Mouse (Mus musculus): Measurements from ENCODE around the gene Cbfa2t3.
A peak's percentile ranks its signal among the peaks of the same experiment; 100 is the strongest.

The Cbfa2t3 gene

DNA sequence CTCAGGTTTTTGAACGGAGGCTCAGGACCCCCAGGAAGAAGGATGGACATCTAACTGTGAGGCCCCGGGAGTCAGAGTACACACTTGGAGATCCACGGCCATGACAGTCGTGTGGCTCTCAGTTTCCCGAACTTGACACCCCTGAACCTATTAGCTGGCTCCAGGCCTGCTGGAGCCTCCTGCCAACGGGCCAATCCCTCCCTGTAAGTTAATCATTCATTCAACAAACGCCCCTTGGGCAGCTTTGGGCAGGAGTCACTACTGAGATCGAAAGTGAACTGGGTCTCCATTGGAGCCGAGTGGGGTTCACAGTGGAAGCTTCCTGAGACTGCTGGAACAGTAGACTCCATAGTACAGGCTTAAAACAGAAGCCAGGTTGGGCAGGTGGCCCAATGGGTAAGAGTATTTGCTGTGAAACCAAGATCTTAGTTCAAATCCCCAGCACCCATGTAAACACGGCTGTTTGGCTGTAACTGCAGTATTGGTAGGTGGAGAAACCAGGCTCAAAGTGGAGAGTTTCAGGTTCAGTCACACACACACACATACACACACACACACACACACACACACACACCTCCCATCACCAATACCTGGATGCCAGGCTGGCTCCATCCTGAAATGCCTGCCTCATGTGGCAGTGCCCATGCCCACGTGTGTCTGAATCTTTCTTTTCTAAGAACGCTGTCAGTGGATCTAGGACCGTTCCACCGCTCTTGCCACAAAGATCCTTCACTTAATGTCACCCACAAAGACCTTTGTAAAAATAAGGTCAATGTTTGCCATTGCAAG is 20.0 kb upstream of the Cbfa2t3 start:
- no peak for DNase-seq (ENCODE audit: low spot score in 2 of 2)

DNA sequence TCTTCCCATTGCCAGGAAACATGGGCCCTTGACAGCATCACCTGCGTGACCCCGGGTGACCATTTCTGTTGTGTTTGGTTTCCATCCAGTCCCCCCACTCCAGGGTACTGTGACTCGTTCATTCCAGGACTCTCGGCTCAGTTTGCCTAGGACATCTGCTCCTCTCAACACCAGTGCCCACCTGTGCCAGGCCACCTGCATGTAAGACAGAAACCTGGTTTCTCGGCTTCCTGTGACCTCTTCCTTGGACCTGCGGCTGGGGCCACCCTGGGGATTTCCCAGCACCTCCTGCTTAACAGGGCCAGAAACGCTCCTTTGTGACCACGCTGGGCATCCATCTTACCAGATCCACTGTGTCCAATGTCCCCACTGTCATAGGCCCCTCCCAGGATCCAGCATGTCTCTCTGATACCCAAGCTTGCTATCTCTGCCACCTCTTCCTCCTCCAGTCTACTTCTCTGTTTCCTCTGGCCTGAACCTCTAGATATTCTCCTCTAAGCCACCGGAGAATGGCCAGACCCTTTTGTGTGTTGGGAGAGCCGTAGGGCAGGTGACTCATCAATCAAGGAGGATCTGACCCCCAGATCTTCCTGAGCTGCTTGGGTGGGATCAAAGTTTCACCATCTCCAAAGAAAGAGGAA is 19.1 kb upstream of the Cbfa2t3 start:
- DNase-seq (ENCODE audit: low spot score in 2 of 2): no peak

DNA sequence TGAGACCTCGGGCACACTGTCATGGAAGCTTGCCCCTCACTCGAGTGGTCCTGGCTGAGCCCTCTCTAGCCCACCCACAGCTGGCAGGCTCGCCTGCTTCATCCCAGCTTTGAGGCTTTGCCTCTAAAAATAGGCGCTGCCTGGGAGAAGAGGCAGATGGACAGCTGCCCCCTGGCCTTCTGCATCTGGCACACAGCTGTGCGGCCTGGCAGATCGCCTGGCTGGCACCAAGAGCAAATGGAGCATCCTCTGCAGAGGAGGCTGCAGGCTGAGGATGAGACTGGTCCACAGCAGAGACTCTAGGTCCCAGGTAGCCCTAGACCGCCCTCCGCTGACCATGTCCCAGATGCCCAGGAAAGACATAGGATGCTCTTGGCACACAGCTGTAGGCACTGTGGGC is 17.7 kb upstream of the Cbfa2t3 start:
- DNase-seq (ENCODE audit: low spot score in 2 of 2): no peak

DNA sequence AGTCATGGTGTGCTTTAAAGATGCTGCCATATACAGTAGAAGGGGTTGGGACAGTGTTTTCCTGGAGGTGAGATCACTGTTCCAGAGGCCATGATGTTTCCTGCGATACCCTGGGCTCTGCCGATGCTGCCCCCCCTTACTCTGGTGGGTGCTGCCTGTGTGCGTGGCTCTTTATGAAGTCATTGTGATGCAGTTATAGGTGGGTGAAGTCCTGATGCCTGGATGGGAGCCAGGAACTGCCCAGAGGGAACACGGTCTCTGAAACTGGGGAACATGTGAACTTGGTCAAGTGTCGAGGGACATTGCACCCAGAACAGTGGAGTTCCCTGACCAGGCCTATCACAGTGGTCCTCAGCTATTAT is 14.2 kb upstream of the Cbfa2t3 start:
- DNase-seq (ENCODE audit: low spot score in 2 of 2): no peak

DNA sequence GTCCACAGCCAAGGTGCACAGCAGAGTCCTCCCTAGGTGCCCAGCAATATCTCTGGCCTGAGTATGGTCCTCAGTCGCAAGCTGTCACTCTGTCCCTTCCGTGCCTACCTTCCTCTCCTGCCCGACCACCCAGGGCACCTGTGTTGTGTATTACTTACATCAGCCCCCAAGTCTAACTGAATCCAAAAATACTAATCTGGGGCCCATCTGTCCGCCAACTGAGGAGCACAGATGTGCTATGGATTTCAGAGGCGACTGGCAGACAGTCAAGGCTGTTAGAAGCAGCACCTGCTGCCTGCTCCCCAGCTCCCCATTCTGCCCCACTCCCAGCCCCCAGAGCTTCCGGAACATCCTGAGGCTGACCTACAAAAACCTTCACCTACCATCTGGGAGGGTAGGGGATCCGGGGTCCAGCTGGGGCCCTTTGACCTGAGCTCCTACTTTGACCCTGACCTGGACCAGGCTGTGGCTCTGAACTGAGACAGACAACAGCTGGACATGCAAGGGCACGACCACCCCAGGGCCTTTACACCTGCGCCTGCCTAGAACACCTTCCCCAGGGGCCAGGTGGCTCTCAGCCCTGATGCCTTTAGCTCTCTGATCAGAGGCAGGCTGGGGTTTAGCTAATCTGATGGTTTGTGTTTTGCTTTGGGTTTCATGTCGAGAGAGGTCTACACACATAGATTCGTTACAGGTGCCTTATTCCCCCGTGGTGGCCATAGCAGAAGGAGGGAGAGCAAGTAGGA is 13.7 kb upstream of the Cbfa2t3 start:
- no peak for DNase-seq (ENCODE audit: low spot score in 2 of 2)

DNA sequence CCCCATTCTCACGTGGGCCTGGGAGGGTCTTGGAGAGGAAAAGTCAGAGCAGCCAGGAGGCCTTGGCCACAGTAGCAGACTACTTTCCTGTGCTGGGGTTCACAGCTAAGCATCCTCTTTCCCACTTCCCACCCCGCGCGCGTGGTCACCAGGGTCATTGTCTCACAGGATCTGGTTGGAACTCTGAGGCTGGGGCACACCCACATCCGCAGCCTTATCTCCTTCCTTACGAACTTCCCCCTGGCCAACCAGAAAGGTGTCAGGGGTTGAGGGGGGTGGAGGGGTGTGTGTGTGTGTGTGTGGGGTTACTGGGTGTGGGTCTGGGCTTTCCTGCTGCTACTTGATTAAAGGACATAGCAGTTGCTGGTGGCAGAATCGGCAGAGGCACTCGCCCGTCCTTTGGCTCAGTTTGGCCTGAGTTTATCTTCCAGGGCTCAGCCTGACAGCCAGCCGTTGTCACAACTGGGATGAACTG is 13.0 kb upstream of the Cbfa2t3 start:
- DNase-seq (ENCODE audit: low spot score in 2 of 2): peak; percentile 83 to 90

DNA sequence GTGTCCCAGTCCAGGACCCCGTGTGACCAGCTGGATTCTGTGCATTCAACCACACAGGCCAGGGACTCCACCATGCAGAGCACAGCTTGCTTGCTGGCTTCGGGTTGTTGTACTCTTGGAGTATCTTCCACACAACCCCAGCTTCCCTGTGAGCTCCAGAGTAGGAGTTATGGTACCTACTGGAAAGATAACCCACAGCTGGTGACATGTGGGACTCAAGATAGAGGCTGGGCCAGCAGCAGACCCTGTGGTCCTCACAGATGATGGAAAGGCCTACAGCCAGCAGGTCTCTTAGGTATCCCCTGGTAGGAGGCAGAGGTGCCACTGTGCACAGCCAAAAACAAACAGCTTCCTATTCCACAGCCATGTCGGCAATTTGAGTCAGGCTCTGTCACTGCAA is 12.6 kb upstream of the Cbfa2t3 start:
- no peak for DNase-seq (ENCODE audit: low spot score in 2 of 2)

DNA sequence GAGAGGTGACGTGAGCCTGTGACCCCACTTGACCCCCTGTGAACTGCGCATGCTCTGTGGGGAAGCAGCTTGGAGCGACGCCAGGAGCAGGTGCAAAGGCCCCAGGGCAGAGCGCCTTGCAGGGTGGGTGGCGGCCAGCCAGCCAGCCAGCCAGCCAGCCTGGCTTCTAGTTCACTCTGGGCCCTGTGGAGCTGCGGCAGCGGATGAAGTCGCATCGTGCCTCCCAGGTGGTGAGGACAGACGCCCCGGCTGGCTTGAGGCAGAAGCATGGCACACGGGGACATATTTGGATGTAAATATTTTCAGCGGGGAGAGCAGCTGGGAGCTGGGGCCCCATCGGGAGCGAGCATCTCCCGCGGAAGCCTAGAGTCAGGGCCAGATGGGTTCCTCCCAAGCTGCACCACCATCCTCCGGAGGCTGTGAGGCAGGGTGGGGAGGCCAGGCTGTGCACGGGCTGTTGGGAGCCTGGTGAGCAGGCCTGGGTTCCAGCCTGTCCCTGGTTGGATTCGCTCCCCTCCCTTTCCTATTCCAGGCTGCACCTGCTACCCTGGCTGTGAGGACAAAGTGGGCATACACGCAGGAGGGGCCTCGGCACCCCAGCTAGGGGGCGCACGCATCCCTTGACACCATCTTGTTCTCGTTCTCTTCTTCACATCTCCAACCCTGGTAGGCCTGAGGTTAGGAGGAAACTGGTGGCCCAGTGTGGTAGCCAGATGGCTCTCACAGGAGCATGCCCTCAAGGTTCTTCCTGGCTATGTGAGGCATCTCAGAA is 10.6 kb upstream of the Cbfa2t3 start:
- DNase-seq (ENCODE audit: low spot score in 2 of 2): no peak

DNA sequence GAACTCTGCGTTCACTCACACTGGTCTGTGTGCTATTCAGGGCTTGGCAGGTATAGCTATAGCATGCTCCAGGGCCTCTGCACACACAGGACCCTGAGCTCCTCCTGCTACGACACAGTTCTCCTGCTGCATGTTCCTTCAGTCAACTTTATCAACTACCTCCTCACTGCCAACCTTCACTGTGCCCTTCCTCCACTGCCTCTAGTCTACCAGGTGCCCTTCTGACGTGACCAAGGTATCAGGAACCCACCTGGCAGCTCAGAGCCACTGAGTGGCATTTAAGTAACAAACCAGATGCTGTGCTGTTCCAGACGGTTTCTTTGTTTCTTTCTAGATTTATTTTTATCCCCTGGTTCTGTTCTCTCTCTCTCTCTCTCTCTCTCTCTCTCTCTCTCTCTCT is 8.3 kb upstream of the Cbfa2t3 start:
- no peak for DNase-seq (ENCODE audit: low spot score in 2 of 2)

DNA sequence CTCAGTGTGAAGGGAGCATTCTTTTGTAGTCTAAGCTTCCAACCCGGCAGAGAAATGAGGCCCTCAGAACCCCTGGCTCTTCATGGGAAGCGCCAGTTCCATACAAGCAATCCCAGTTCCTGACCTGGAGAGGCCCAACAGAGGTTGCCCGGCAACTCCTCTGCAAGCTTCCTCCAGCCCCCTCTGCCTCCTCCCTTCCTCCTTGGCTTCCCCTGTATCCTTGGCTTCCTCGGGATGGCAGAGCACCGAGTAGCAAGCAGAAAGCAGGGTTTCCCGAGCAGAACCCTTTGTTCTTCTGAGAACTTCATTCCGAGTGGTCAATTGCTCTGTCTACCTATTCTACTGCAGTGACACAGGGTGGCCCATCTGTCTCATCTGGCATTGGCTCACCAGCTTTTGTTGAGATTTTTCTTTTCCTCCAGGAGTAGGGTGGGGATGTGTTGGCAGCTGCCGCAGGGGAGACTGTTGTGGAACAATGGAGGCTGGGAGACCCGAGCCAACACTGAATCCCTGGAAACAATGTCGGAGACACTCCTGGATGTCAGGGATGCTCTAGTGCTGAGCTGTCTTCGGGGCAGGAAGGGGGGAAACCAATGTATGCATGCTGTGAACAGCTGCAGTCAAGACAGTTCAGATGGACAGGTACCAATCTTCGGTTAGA is 7.1 kb upstream of the Cbfa2t3 start:
- DNase-seq (ENCODE audit: low spot score in 2 of 2): no peak

DNA sequence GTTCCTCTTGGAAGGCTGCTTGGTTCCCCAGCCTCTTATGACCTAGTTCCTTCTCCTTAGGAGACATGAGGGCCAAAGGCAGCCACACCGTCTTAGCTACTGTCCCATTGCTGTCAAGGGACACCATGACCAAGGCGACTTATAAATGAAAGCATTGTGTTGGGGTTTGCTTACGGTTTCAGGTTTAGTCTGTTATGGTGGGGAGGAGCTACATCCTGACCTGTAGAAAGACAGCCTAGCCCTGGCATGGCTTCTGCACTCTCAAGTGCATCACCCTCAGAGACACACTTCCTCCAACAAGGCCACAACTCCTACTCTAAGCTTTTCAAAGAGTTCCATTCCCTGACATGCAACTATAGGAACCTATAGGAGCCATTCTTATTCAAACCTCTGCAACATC is 5.7 kb upstream of the Cbfa2t3 start:
- DNase-seq (ENCODE audit: low spot score in 2 of 2): no peak

DNA sequence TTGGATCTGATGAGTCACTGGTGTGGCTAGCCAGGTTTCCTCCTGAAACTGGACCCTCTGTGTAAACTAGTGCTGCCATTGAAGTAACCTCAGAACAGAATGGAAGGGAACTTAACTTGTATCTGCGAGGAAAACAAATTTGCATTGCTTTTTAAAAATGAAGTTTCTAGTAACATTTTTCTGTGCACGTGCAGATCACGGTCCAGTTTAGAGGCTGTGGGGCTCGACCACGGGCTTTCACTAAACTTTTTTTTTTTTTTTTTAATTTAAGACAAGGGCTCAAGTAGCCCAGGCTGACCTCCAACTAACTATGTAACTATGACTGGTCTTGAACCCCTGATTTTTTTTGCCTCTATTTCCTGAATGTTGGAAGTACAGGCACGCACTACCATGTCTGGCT is 4.0 kb upstream of the Cbfa2t3 start:
- DNase-seq (ENCODE audit: low spot score in 2 of 2): no peak

DNA sequence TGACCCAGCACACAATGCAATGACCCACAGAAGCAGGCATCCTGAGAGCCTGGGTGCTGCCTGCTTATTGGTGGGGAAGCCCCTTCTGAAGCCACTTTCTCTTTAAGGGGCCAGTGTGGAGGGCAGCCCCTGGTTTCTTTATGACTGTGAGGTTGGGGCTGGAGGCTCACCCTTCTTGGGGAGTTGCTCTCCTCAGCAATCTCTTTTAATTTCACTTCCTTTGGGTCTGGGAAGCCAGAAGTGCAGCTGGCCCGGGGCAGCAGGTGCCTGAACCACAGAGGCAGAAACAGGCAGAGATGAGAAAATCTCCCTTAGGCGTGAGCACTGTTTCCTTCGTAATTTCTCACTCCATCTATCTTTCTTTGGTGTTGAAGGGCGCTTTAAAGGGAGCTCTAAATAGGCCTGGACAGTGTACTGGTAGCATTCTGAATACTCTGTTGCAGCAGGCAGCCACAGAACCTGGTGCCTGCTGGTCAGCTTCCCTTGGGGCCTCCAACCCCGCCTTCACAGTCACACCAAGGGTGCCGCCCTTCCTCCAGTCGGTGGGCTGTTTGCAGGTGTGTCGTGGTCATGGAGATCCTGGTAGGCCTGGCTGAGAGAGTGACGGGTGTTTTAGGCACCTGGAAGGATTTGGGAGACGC is 3.5 kb upstream of the Cbfa2t3 start:
- peak in 1 of 2 experiments; percentile 47 for DNase-seq (ENCODE audit: low spot score in 2 of 2)

DNA sequence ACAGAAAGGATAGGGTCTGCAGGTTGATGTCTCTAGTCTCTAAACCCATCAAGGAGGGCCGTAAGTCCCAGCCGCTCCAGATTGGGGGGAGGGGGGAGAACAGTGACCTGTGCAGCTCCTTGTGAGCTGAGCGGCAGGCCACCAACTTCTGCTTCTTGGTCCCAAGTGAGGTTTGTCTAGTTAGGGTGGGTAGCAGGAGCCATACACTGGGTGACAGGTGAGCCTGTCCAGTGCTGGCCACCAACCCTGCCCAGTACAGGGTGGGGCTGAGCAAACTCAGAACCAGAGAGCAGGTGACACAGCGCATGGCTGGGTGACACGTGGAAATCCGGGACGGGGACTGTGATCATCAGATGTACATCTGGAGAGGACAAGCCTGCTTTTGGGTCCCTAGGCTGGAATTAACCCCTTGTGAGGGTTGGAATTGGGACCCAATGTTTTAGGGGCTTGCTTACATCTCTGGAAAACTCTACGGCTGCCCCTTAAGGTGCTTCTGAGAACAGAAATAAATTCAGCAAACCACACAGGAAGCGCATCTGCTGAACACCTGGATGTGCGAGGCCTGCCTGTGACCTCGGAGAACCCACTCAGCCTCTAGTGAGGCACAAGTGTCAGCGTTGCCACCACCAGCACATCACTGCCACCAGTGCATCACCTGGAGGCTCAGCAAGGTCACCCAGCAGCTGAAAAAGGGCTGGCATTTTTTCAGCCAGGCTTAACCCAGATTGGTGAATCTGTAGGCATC is 2.7 kb upstream of the Cbfa2t3 start:
- DNase-seq (ENCODE audit: low spot score in 2 of 2): no peak

DNA sequence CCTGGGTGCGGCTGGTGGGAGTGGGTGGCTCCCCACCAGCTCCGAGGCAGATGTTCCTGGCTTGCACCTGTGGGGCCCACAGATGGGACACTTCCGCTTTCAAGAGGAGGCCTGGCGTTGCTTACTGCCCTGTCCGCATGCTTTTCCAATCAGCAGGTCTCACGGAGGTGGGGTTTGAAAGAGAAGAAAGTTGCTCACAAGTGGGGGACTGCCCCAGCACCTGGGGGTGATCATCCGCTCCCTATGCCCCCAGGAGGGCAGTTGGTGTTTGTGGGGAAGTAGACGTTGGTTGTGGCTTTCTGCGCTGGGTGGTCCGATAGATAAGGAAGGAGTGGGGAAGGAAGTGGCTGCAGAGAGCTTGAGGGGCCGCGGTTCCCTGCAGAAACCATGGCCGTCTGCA is 1.7 kb upstream of the Cbfa2t3 start:
- DNase-seq (ENCODE audit: low spot score in 2 of 2): peak in 1 of 2 experiments; percentile 33

DNA sequence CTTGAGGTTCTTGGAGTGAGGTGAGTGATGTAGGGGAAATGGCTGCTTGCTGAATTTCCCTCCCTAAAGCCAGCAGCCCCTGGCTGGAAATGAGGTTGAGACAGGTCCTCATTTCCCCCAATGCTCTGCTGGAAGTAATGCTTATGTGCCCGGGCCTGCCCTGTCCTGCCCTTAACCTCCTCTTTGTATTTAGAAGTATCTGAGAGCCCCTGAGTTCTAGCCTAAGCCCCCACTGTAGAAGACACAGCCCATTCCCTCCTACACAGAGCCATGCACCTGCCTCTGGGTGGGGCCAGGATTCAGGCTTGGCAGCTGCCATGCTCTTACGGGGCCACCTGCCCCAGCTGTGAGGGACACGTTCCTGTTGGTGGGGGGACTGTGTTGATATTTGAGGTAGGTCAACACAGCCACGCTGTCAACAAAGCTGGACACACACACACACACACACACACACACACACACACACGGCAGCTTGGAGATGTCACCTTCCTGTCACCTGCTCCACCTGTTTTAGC is 598 bp downstream of the Cbfa2t3 start:
- no peak for DNase-seq (ENCODE audit: low spot score in 2 of 2)

DNA sequence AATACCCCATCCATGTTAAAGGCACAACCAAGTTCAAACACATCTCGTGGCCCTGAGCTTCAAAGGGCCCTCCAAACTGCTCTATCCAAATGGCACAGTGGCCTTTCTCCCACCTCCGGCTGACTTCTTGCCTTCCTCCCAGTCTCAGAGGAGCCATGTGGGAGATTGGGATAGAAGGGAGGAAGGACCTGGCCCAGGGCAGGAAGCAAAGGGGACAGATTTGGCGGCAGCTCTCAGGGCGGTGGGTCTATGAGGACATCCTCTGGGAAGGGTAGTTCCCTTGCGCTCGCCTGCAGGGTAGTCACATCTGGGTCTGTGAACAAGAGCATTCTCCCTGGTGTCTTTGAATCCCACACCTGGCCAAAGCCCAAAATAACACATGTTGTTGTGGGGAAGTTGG is 1.3 kb downstream of the Cbfa2t3 start:
- no peak for DNase-seq (ENCODE audit: low spot score in 2 of 2)

DNA sequence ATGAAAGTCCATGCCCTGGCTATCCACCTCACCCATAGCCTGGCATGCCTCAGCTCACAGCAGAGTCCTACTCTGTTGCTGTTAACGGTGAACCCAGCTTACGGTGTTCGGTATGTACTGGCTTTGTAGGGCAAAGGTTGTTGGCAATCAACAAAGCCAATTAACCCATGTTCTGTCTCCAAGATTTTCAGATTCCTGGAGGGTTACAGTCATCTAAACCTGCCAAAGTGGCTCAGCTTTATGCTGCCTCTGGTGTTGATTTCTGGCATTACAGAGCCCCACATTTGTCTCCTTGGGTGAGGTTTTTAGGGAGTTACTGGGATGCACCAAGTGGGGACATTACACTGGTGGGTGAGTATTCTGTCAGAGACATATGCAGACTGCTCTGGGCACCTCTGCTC is 1.7 kb downstream of the Cbfa2t3 start:
- DNase-seq (ENCODE audit: low spot score in 2 of 2): no peak

DNA sequence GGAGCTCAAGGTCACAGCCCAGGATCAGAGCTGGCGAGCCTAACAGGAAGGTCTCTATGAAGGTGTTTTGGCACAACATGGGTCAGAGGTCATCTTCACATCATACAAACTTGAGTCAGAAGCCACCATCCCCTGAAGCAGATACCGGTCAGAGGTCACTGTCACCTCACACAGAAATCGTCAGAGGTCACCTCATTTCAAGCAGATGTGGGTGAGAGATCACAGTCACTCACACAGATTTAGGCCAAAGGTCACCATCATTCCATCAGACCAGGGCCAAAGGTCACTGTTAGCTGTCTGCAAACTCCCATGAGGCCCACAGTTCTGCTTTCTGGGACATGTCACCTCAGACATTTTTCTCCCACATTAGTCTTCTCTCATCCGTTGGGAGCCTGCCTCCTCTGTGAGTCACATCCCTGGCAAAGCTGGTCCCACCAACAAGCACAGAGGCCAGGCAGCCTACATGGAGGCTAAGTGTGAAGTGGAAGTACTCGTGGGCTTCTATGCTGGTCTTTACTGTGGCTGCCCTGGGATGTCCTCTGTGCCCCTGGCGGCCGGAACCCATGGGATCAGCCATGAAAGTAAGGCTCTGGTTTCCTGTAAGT is 3.4 kb downstream of the Cbfa2t3 start:
- DNase-seq (ENCODE audit: low spot score in 2 of 2): no peak

DNA sequence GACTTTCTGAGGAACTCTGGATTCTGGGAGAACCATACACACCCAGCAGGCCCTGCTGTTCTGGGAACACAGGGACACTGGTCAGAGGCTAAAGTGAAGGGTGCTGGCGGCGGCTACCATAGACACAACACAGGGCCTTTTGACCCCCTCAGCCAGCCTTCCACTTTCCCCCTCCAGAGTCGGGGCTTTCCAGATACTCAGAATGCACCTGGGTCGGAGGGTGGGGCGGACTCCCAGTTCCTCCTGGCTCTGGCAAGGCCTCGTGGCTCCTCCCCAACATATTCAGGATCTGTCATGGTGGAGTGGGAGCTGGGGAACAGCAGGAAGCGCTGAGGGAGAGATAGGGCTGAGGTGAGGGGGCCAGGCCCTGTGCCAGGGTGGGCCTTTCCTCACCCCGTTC is 6.8 kb downstream of the Cbfa2t3 start:
- no peak for DNase-seq (ENCODE audit: low spot score in 2 of 2)

All from heart, adult 9 months (tissue).